Mouse (Mus musculus) layer of hippocampus, adult 8-10 months (tissue): ENCODE measurements around the gene Kcnma1. TPM values are rescaled to one million over a fixed set of nuclear protein-coding genes. Genes with fewer than 3 reads are reported as not detected.

Experiments
- DNase-seq, 2 experiments: peaks; one replicate each; pipeline ENCODE4 v3.0.0; 2022; ENCODE audit warnings: low spot score in 2 of 2
- total RNA-seq, 4 experiments: library from RNA; stranded (reverse); gene quantifications; 2 replicates each; pipeline ENCODE4 v1.2.4; 2022

Gene Kcnma1
- total RNA-seq, 4 experiments from 2014 or later = 137 to 161 (median 145) TPM

DNA sequence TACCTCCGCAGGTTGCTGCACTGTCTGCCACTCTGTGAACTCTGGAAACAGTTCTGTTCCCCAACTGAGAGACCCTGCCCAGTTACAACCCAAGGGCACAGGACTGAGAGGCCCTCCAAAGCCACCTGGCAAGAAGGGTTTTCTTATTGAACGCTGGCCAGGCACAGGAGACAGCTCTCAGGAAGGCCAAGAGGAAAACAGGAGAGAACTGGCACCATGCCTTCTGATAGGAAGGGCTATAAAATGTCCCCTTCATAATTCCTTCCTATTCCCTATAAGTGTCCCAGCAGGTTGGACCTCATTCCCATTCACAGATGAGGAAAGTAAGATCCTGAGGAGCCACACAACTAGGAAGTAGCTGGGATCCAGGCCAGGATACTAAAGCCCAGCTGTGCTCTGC lies 39.6 kb downstream of the Kcnma1 start:
- no peak for DNase-seq

DNA sequence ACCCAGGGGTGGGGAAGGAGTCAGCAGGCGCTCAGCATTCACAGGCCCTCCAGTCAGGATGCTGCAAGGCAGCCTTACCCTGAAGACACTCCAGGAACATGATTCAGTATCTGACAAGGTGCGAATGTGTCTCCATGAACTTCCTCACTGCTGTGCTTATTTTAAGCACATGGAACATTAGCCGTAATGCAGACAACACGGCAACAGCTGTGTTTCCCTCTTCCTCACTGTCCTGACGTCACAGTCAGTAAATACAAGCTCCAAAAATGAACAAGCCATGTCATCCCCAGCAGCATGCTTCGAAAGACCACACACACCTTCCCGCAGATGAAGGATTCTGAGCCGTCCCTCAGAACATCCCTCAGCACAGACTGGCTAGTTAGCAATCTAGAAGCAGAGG lies 47.8 kb downstream of the Kcnma1 start:
- peak in 1 of 2 experiments; percentile 42 for DNase-seq

DNA sequence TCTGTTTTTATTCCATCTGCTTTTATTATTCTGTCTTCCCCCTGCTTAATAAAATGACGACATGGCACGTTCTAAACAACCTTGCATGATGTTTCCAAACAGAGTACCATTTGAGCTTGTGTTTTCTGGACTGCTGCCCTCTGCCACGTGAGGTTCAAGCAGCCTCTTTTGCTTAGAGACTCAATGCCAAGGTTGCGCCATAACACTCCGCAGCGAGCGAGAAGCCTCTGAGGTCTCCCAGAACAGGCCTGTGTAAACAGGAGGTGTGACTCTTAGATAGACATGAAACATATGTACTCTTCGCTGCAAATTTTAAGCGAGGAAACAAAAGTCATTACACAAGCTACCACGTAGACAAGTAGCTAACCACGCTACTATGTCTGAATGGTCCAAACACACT lies 55.2 kb downstream of the Kcnma1 start:
- DNase-seq = no peak

DNA sequence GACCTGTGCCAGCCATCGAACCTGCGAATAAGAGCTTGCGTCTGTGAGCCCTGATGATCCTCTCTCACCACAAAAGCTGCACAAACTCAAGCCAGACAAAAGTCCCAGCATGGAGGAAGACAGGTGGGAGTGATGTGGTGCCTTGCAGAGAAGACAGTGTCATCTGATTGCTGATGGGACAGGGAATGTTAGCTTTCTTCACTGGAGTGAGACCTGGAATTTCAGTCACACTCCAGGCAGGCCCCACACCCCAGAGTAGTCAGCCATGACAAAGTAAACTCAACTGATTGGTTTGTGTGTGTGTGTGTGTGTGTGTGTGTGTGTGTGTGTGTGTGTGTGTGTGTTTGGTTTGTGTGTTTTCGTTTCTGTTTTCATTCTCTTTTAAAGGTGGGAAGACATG lies 57.0 kb downstream of the Kcnma1 start:
- no peak for DNase-seq

DNA sequence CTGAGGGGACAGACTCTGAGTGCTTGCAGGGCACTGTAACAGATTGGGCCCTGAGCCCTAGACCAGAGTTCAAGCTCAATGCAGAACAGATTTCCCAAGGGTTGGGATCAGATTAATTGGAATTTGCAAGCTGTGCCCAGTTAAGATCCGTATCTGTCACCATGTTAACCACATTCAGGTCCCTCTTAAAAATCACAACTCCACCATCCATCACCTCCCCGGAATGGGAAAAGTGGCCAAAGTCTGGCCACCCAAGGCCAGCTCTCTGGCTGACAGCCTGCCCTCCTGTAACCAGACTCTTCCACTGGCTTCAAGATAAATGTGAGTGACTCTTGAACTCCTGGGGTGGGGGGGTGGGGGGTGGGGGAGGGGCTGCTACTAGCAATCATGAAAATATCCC lies 70.4 kb downstream of the Kcnma1 start:
- no peak for DNase-seq

DNA sequence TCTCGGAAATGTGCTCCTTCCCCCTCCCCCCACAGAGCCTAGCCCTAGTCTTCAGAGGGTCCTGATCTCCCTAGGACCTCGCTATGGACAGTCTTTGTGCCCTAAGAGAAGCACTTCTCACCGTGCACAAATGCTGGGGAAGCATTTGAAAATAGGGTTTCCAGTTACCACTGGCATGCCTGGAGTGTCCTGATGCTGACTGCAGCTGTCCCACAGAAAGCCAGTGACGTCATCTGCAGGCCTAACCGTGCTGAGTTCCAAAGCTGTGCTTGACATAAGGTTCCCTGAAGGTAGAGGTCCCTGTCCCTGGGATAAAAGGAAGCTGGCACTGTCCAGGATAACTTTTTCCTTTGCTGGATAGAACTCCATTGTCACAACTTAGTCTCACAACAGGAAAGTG lies 71.1 kb downstream of the Kcnma1 start:
- DNase-seq = no peak

DNA sequence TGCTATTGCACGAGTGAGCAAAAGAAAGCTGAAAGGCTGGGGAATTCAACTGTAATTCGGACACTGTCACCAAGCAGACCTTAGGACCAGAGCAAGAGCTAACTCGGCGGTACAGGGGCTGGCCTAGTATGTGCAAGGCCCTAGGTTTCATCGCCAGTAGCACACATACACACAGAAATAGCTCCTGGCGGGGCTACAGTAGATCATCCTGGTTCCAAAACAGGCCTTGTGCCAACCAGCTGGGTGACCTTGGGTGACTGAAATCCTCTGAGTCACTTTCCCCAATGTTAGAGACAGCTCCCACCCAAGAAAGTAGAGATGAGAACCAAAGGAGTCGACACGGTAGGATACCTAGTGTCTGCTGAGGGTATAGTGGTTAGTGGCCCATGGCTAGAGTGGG lies 72.2 kb downstream of the Kcnma1 start:
- DNase-seq = no peak

DNA sequence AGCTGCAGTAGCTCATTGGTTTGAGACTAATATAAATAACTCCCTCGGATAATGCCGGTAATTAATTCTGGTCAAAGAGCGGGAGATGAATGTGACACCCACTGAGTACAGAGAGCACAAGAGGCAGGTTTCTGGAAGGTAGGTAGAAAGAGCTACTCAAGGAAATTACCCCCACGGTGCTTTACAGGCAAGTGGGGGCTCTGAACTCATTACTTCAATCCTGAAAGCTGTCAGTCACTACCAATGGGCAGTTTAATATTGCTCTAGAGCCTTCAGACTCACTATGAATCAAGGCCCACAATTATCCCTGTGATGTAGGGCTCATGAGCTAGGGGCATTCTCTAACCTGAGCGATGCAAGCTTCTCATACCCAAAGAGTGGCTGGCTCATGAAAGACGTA lies 79.3 kb downstream of the Kcnma1 start:
- DNase-seq = no peak

DNA sequence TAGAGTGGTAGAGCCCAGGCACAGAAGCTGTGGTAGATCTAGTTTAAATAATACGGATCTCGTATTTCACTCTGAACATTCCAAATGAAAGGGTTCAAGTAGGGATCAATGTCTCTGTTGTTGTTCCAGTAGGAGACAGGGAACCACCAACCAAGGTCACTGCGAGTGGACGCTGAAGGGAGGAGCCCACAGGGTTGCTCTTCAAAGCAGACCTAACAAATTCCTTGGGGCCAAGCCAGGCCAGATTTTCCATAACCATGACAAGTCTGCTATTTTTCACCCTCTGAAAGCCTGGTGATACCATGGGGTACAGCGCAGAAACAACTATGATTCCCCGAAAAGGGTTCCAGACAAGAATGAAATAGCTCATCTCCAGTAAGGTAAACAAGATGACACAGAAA lies 82.6 kb downstream of the Kcnma1 start:
- no peak for DNase-seq

DNA sequence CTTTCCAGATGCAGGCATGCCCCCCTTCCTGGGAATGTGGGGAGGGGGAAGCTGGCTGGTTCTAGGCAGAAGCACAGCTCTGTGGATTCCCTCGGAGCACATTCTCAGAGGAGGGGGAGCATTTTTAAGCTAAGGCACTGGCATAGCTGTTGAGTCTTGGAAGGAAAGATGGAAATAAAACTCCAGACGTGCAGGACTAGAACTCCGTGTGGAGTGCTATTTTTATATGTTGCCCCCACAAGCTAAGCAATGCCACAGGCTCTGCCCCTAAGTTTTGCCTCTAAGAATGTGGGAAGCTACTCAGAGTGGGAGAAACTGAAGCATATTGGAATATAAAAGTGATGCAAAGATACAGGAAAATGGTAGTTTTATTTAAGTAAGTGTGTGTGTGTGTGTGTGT lies 85.1 kb downstream of the Kcnma1 start:
- DNase-seq = no peak

DNA sequence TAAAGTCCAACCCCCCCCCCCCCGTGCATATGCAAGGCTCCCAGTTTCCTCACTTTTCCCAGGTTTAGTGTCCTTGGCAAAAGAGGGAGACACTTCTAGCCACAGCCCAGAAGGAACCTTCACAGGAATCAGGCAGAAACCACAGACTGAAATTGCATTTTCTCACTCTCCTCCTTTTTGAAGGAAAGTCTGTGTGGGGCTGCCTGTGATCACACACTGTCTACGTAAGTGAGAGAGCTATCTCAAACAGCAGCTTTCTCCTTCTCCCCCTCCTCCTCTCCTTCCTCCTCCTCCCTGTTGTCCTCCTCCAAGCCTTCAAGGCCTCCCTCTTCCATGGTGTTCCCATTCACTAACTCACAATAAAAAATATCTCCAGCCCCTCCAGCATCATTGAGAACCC lies 90.9 kb downstream of the Kcnma1 start:
- no peak for DNase-seq

DNA sequence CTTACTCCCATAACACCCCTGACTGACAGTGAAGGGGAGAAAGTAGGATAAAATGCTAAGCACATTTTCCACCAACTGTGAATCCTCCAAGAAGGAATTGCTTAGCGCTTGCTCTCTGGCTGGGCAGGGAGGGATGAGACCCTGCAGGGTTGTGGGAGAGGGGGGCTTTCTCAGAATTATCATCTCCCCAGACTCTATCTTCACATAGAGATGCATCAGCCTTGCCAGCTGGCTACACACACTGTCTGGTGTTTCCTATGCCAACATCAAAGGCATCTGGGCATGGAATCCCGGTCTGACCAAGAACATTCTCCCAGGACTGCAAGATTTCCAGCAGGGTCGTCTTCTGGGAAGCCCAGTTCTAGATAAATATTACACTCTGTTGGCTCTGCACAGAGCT lies 91.5 kb downstream of the Kcnma1 start:
- DNase-seq = no peak

DNA sequence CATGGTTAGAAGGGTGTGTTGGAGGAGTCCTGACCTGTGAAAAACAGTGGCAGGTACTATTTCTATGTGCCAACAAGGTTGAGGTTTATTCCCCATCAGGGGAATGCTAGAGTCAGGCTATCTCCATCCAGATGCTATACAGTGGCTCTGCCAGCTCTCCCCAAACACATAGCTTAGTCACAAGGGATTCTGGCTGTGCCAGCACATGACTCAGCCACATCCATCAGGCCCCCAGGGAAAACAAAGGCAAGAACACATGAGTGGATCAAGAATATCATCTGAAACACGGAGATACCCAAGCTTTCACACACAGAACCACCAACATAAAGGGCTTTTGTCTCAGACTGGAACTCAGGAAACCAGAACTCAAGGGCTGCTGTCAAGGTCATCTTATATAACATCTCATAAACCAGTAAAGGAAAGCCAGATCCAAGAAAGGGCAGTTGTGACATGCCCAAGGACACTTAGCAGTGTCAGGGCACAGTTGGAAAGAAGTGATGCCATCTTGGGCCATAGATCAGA lies 103.1 kb downstream of the Kcnma1 start:
- peak; percentile 51 to 55 for DNase-seq

DNA sequence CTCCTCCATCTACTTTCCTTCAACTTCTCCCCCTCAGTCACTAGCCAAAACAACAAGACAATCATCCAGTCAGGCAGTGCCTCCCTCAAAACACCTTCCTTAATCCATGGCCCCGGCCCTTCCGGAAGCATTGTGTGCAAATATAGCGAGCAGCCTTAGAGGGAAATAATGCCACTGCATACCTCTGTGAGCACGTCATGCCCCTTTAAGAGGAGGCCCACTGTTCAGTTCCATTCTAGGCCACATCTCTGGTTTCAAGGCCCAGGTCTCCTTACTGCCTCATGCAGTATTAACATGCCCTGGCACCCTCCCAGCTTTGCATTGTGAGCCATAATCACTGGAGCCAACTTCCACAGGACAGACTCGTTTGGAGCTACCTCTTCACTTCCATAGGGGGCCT lies 105.7 kb downstream of the Kcnma1 start:
- DNase-seq = no peak

DNA sequence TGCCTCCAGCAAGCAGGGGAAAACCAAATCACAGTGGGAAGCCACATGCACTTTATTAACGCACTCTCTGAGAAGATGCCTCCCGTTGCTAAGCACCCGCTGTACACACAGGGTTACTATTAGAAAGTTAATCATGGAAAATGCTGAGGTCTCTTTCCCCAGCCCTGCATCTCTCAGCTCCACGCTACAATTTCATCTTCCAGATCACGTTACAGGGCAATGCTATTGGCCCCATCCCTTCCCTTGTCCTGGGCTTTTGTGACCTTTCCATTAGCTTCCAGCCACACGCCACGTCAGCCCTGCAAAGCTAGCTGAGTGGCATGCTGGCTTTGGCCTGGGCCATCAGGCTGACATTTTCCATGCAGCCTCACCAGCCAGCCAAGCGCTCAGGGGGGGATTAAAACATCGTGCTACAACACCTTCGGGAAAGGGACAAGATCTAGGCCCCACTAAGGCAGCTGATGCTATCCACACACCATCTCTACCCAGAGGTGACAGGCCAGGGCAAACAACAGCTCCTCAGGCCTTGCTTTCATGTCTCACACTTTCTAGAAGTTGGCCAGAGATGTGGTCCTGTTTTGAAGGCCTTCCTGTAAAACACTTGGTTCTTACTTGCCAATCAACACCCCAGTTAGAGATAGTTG lies 111.5 kb downstream of the Kcnma1 start:
- DNase-seq = no peak

DNA sequence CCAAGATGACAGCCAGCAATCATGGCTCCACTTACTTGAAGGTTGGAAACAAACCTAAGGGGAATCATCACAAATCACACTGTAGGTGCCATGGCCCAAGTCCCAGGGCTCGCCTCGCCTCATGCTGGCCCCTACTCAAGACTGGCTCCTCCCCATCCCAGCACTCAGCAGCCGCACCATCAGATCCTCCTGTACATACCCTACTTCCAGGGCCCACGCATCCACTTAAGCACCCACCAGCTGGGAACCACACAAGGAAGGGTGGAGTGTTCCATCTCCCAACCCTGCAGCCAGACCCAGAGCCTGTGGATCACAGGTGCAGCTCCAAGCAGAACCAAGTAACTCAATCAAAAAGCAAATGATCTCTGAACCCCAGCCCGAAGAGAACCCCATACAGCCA lies 114.8 kb downstream of the Kcnma1 start:
- DNase-seq = no peak

DNA sequence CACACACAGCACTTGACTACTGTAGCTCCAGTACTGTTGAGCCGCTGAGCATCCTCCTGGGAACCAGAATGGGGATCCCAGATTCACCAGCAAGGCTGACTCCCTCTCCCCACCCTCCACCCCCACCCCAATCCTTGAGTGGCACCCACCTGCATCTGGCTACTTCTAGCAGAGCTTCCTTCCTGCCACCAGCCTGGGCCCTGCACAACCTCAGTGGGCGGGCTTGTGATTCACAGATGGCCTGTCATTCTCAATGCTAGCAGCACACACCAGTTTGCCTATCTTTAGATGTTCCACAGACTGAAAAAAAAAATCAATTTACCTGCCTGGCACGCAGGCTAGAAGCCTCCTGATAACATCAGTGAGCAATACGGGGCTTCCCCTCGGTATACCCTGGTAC lies 116.5 kb downstream of the Kcnma1 start:
- DNase-seq = no peak

DNA sequence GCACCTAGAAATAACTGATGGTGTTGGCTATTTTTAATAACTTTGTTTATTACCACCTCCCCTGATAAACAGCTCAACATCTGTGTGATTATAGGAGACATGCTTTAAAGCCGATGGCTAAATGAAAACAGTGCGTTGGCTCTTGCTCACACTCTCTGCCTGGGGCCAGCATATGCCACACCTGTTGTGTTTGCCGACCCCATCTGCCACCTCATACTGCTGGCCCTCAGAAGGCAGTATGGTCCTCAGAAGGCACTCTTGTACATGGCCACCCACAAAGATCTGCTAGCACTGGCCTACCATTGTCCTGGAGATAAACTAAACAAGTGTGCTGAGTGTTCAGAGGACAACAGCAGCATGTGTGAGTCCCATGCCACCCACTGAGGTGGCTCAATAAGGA lies 118.3 kb downstream of the Kcnma1 start:
- DNase-seq = no peak

DNA sequence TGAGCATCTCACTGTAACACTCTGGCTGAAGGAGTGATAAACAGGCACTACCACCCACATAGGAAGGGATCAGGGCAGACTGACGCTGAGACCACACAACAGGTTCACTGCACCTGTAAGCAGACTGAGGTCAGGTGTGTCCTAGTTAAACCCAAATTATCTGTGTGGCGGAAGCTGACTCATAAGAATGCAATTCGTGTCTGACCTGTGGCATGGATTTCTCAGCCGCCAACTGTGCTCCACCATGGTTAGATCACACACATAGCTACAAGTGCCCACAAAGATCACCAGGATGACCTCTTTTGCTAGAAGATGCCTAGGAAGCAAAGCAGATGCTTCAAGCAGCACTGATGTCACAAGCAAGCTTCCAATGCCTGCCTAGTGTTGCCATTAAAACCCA lies 128.2 kb downstream of the Kcnma1 start:
- no peak for DNase-seq

DNA sequence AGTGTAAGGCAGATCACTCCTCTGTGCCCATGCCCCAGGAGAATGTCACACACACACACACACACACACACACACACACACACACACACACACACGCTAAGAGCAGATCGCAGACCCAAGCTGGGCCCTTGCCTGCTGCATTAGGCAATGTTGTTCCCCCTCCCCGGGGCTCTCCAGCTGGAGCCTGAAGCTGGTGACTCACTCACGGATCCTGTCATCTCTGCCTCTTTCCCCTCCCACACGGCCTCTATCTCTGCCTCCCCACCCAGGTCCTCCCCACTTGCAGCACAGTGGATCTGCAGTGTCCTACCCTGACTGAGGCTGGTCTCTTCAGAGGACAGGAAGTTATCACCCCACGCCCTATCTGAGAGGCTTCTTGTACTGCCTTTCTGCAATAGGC lies 128.8 kb downstream of the Kcnma1 start:
- peak; percentile 82 to 84 for DNase-seq

DNA sequence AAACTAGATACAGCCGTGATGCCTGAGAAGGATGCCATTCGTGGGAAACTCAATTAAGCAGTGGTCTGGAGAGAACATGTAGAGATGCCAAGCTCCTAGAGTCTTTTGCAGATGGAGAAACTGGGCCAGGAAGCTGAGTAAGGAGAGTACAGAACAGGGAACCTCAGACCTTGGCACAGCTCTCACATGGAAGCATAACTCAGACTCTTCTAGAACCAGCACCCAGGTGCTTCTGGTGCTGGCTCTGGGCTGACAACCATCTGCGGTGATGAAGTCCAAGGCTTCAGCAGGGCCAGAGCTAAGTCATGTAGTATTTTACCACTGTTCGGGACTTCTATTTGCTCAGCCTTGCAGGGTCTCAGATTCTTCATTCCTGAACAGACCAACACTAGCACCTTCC lies 129.2 kb downstream of the Kcnma1 start:
- peak in 1 of 2 experiments; percentile 39 for DNase-seq

DNA sequence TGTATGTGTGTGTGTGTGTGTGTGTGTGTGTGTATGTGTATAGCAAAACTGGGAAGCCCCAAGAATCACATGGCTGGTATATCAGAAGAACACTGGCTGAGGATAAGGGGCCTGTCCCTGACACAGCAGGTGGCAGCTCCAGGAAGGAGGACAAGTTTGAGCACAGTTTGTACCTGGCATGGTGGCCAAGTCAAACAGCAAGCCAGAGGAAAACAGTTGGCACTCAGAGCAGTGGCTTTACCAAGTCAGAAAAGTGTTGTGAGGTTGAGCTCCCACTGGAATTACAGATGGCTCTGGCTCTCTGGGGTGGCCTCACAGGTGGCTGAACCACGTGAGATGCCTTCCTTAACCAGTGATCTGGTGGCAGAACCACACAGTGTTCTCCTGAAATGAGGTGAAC lies 132.3 kb downstream of the Kcnma1 start:
- no peak for DNase-seq

DNA sequence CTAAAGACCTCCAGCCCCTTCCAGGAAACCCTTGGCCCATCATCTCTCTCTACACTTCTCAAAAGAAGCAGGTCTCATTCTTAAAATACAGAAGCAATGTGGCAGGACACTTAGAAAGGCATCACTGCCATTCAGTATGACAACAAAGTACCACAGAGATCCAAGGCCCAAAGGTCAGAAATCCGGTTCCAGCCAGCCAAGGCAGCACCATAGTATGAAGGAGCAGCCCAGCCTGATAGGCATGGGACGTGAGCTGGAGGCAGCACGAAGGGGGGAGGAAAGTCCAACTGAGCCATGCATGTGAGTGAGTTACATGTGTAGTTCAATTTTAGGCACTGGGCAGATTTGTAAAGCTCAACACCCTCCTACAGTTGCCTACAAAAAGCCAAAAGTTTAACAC lies 135.0 kb downstream of the Kcnma1 start:
- no peak for DNase-seq

DNA sequence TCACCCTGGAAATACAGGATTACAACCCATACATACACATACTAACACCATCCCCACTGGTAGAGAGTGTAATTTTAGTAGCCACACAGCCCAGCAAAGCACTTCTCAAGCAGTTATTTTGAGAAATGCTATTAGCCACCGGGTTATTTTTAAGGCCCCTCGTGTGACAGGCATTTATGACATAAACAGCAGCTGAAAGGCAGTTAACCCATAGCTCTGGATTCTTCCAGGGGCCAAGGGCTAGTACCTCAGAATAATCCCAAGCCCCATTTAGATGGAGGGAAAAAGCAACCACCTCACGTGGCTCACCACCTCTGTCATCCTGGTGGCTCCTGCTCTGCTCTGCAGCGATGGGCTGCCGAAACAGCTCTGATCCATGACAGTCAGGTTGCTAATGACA lies 136.7 kb downstream of the Kcnma1 start:
- no peak for DNase-seq
